Mouse (Mus musculus): ENCODE measurements at regions not wholly inside any gene's neighbourhood (a gene's known extent, or its start where the extent isn't known, plus 50 kb on each side); places are given as distances from the start of the nearest gene placed in this dataset.
A peak's percentile ranks its signal among the peaks of the same experiment; 100 is the strongest.

- Histone ChIP-seq H3K27me3 (no peaks in the 10 kb centered on the region), H3K9ac (no peak overlapping the region), H3K27ac (no peak overlapping the region), H3K9me3 (replicated peaks) (no peaks in the 10 kb centered on the region), H3K36me3 (no peaks in the 10 kb centered on the region), H3K4me3 (replicated peaks) (no peak overlapping the region), H3K4me1 (peaks cover 9% of the 10 kb centered on the region), H3K4me2 (no peak overlapping the region)
- 86% methylated on average over 7 of the region's 7 CpGs for WGBS
- no peak for ATAC-seq (replicated peaks; ENCODE audit: low FRiP score)
Observed at GRCm38 (mm10) chr11:19813549-19813948, 110.6 kb upstream of the Spred2 start.

DNA sequence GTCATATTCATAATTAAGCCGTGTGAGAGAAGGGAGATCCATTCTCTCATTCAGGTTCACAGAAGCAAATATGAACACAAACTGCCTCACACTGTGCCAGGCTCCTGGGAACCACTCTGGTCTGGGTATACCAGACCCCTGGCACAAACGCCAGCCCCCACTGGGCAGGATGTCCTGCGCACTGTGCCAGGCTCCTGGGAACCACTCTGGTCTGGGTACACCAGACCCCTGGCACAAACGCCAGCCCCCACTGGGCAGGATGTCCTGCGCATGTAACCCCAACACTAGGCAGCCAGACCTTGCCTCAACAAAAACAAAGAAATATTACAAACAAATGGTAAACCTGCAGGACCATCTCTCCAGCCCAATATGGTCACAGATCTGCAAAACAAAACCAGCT, 101.2 kb upstream of the Spred2 start:
- no peak overlapping the region for H3K4me3 ChIP-seq (replicated peaks)
- ATAC-seq (replicated peaks; ENCODE audit: low FRiP score): no peak
- H3K4me1 ChIP-seq: peaks cover 8% of the 10 kb centered on the region
- WGBS: 83% methylated on average over 5 of the region's 5 CpGs
- H3K36me3 ChIP-seq: no peaks in the 10 kb centered on the region
- H3K9ac ChIP-seq: no peak overlapping the region
- no peak overlapping the region for H3K27ac ChIP-seq
- H3K9me3 ChIP-seq (replicated peaks): no peaks in the 10 kb centered on the region
- no peak overlapping the region for H3K4me2 ChIP-seq
- H3K27me3 ChIP-seq: no peaks in the 10 kb centered on the region

DNA sequence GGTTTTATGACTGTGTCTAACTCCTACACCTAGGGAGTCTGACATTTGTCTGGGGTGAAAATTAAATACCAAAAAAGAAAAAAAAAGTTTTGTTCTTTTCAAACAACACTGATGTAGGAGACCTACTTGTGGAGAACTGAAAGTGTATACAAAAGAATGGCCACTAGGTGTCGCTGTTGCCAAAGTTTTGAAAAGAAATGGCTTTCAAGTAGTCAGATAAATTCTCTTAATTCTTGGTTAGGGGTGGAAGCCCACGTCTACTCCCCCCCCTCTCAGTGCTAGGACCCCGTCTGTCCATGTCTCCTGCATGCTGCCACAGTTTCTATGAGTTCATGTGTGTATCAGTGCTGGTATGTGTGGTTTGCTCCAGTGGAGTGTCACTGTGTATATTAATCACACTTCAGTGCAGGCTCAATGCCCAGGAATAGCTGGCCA, 100.7 kb upstream of the Spred2 start:
- H3K27ac ChIP-seq: no peak overlapping the region
- H3K4me2 ChIP-seq: no peak overlapping the region
- WGBS: 1% methylated on average over 3 of the region's 3 CpGs
- no peaks in the 10 kb centered on the region for H3K9me3 ChIP-seq (replicated peaks)
- no peaks in the 10 kb centered on the region for H3K27me3 ChIP-seq
- H3K9ac ChIP-seq: no peak overlapping the region
- ATAC-seq (replicated peaks; ENCODE audit: low FRiP score): no peak
- H3K36me3 ChIP-seq: no peaks in the 10 kb centered on the region
- H3K4me3 ChIP-seq (replicated peaks): no peak overlapping the region
- peaks cover 13% of the 10 kb centered on the region for H3K4me1 ChIP-seq

DNA sequence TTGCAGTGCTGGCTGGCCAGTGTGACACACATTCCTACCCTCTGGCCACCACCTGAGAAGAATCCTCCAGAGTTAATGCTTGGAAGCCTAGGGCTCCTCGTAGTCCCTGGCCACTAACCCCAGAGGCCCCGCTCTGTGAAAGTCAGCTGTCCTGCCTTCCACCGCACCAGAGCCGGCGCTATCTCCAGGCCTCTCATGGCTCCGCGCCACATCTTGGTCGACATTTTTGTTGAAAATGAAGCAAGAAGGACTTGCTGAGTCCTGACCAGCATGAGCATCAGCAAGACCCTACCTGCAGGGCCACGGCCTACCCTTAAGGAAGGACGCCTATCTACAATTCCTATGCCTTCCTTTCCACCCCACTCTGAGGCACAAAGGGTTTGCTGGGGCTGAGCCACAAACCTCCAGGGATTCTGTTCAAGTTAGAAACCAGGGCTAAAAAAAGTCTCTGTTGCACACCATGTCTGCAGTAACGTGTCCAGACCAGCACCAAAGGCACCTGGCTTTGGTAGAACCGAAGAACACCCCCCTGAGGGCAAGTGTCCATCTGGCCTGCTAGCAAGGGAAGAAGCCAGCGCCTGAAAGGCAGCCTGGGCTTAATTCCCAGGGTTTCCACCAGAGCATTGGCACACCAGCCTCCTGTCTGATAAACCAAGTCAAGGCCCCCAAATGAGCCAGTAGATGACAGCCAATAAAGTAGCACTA, 97.5 kb upstream of the Spred2 start:
- Histone ChIP-seq H3K27ac (no peak overlapping the region), H3K9me3 (replicated peaks) (no peaks in the 10 kb centered on the region), H3K4me1 (peaks cover 32% of the 10 kb centered on the region), H3K27me3 (no peaks in the 10 kb centered on the region), H3K9ac (no peak overlapping the region), H3K36me3 (no peaks in the 10 kb centered on the region), H3K4me3 (replicated peaks) (no peak overlapping the region), H3K4me2 (no peak overlapping the region)
- no peak for ATAC-seq (replicated peaks; ENCODE audit: low FRiP score)
- 90% methylated on average over 13 of the region's 13 CpGs for WGBS

DNA sequence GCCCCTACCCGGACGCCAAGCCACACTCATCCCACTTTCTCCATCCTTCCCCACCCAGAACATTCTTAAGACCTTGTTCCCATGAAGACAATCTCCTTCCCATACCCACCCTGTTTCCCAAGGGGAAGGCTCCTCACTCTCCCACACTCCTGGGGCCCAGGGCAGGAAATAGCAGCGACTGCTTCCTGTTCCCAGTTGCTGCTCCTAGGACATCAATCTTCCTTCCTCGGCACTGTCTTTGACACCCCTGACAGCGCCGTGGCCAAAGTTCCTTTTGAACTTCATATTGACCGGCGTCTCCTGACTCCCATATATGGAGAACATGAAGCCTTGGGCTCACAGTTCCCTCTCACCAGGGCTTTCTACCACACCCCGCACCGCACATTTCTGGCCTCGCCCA, 96.2 kb upstream of the Spred2 start:
- no peaks in the 10 kb centered on the region for H3K27me3 ChIP-seq
- ATAC-seq (replicated peaks; ENCODE audit: low FRiP score): no peak
- H3K9ac ChIP-seq: no peak overlapping the region
- H3K4me3 ChIP-seq (replicated peaks): no peak overlapping the region
- no peaks in the 10 kb centered on the region for H3K36me3 ChIP-seq
- H3K4me2 ChIP-seq: no peak overlapping the region
- no peaks in the 10 kb centered on the region for H3K9me3 ChIP-seq (replicated peaks)
- H3K27ac ChIP-seq: 0 out of 2 replicates have a peak overlapping the region, but pooled peaks have one; percentile 56
- WGBS: 46% methylated on average over 11 of the region's 11 CpGs
- H3K4me1 ChIP-seq: peaks cover 32% of the 10 kb centered on the region

GRCm38 (mm10) chr11:19828959-19829401, 95.2 kb upstream of the Spred2 start:
- peaks cover 30% of the 10 kb centered on the region for H3K4me1 ChIP-seq
- no peak overlapping the region for H3K27ac ChIP-seq
- no peaks in the 10 kb centered on the region for H3K36me3 ChIP-seq
- H3K27me3 ChIP-seq: no peaks in the 10 kb centered on the region
- 61% methylated on average over 8 of the region's 8 CpGs for WGBS
- ATAC-seq (replicated peaks; ENCODE audit: low FRiP score): no peak
- no peak overlapping the region for H3K4me3 ChIP-seq (replicated peaks)
- no peak overlapping the region for H3K9ac ChIP-seq
- H3K4me2 ChIP-seq: no peak overlapping the region
- no peaks in the 10 kb centered on the region for H3K9me3 ChIP-seq (replicated peaks)

DNA sequence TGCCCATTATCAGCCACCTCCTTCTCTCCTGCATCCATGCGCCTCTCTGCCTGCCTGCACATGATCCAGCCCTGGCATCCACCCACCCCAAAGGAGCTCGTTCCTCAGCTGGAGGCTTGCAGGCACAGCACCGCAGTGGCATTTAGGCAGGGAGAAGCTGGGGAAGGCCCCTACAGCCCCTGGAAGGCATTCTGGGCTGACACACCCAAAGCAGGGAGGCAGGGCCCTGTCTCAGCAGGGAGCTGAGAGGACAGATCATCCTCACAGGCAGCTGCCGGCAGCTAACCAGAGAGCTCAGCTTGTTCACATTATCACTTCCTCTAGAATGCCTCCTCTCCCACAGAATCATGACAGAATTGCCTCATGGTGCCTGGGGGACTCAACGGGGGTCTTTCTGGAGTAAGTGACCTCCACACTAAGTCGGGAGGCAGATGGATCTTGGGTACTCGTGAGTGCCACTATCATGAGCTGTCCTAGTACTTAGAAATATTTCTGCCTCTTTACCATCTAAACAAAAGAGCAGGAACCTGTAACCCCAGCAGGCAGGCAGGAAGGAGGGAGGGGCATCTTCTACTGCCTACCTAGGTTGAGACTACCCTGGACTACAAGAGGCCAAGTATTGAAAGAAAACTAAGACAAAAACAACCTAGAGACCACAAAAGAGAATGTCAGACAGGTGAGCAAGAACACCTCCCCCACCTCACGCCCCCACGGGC, 94.5 kb upstream of the Spred2 start:
- Histone ChIP-seq H3K9me3 (replicated peaks) (no peaks in the 10 kb centered on the region), H3K4me3 (replicated peaks) (no peak overlapping the region), H3K9ac (no peak overlapping the region), H3K4me1 (peaks cover 30% of the 10 kb centered on the region), H3K27ac (no peak overlapping the region), H3K4me2 (no peak overlapping the region), H3K27me3 (no peaks in the 10 kb centered on the region), H3K36me3 (no peaks in the 10 kb centered on the region)
- no peak for ATAC-seq (replicated peaks; ENCODE audit: low FRiP score)
- 38% methylated on average over 9 of the region's 9 CpGs for WGBS

GRCm38 (mm10) chr11:19830280-19831062, 93.7 kb upstream of the Spred2 start:
- 19% methylated on average over 18 of the region's 18 CpGs for WGBS
- H3K36me3 ChIP-seq: no peaks in the 10 kb centered on the region
- H3K27me3 ChIP-seq: no peaks in the 10 kb centered on the region
- H3K9ac ChIP-seq: no peak overlapping the region
- no peak overlapping the region for H3K4me2 ChIP-seq
- no peak overlapping the region for H3K4me3 ChIP-seq (replicated peaks)
- H3K4me1 ChIP-seq: peaks cover 36% of the 10 kb centered on the region
- 0 out of 2 replicates have a peak, but pooled peaks have one; percentile 6 for ATAC-seq (replicated peaks; ENCODE audit: low FRiP score)
- H3K9me3 ChIP-seq (replicated peaks): no peaks in the 10 kb centered on the region
- H3K27ac ChIP-seq: no peak overlapping the region

DNA sequence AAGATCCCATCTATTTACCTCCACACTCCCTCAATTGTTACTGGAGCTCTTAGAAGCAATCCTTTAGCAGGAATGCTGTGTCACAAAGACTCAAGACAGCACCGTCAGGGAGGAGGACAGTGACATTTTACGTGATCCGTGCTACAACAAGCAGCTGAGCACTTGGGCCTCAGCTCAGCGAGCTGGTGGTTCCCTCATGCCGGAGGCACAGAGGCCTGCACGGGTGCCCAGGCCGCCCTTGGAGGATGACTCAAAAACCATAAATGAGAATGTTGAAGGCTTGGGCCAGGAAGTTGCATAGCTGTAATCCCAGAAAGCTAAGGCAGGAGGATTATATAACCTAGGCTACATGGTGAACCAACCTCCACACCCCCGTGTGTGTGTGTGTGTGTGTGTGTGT, 89.6 kb upstream of the Spred2 start:
- Histone ChIP-seq H3K27ac (no peak overlapping the region), H3K4me1 (peaks cover 16% of the 10 kb centered on the region), H3K27me3 (no peaks in the 10 kb centered on the region), H3K4me3 (replicated peaks) (no peak overlapping the region), H3K9ac (no peak overlapping the region), H3K36me3 (no peaks in the 10 kb centered on the region), H3K4me2 (no peak overlapping the region), H3K9me3 (replicated peaks) (no peaks in the 10 kb centered on the region)
- WGBS: 75% methylated on average over 8 of the region's 8 CpGs
- ATAC-seq (replicated peaks; ENCODE audit: low FRiP score): no peak

DNA sequence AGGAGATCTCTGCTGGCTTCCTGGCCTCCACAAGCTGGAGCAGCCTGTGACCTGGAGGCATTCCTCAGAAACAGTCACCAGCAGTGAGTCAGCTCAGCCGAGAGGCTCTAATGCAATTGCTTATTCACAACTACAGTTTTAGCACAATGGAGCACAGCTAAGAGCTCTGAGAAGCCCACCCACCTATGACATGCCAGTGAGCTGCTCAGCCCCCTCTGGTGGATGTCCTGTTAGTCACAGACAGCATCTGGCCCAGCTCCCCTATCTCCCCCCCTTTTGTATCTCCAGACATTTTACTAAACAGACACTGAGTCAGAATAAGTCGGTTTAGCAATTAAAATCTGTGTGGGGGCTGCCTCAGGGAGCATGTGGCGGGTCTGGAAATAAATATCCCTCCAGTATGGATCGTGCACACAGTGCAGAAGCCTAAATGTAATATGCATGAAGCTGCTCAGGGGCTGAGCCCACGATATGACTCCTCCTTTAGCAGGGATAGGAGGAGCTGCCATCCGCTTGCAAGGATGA, 88.9 kb upstream of the Spred2 start:
- H3K9ac ChIP-seq: no peak overlapping the region
- no peak overlapping the region; the same call in 1 of the 2 replicates for H3K4me2 ChIP-seq
- no peaks in the 10 kb centered on the region for H3K36me3 ChIP-seq
- no peaks in the 10 kb centered on the region for H3K9me3 ChIP-seq (replicated peaks)
- H3K4me1 ChIP-seq: peaks cover 9% of the 10 kb centered on the region
- H3K4me3 ChIP-seq (replicated peaks): no peak overlapping the region
- no peak overlapping the region for H3K27ac ChIP-seq
- no peaks in the 10 kb centered on the region for H3K27me3 ChIP-seq
- 21% methylated on average over 6 of the region's 6 CpGs for WGBS
- peak; percentile 79 for ATAC-seq (replicated peaks; ENCODE audit: low FRiP score)

DNA sequence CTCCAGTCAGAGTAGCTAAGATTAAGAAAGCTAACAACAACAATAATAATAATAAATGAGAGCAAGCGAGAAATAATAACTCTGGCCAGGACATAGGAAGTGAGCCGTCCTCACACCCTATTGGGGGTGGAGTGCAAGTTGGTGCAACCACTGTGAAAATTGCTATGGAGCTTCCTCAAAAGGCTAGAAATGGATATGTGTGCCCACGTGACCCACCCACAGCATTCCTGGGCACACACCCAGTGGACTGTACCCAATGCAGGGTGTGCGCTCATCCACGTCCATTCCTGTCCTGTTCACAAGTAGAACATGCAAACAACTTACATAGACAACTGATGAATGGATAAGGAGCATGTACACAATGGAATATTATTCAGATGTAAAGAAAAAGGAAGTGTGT, 85.2 kb upstream of the Spred2 start:
- no peaks in the 10 kb centered on the region for H3K9me3 ChIP-seq (replicated peaks)
- H3K4me1 ChIP-seq: peaks cover 6% of the 10 kb centered on the region
- no peak for ATAC-seq (replicated peaks; ENCODE audit: low FRiP score)
- H3K36me3 ChIP-seq: no peaks in the 10 kb centered on the region
- no peaks in the 10 kb centered on the region for H3K27me3 ChIP-seq
- H3K4me2 ChIP-seq: no peak overlapping the region
- H3K4me3 ChIP-seq (replicated peaks): no peak overlapping the region
- 86% methylated on average over 5 of the region's 5 CpGs for WGBS
- H3K27ac ChIP-seq: no peak overlapping the region
- H3K9ac ChIP-seq: no peak overlapping the region

DNA sequence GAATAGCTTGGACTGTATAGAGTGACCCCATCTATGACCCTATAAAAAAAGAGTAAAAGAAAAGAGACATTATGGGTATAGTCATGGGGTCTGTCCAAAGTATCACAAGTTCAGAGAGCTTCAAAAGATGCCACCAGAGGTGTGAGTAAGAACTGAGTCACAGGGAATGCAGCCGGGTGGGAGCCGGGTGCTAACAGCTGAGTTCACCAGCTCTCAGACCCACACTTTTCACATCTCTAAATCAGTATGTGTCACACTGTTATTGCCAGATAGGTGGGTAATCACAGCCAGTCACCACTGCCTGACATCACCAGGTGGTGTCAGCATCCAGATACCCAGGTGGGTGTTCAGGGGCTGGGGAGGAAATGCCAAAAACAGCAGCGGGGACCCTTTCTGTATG, 81.1 kb upstream of the Spred2 start:
- no peak overlapping the region for H3K27ac ChIP-seq
- no peak for ATAC-seq (replicated peaks; ENCODE audit: low FRiP score)
- no peaks in the 10 kb centered on the region for H3K9me3 ChIP-seq (replicated peaks)
- no peaks in the 10 kb centered on the region for H3K36me3 ChIP-seq
- no peaks in the 10 kb centered on the region for H3K27me3 ChIP-seq
- no peak overlapping the region for H3K9ac ChIP-seq
- 84% methylated on average over 3 of the region's 3 CpGs for WGBS
- H3K4me1 ChIP-seq: no peaks in the 10 kb centered on the region
- no peak overlapping the region for H3K4me3 ChIP-seq (replicated peaks)
- H3K4me2 ChIP-seq: no peak overlapping the region
